Mouse (Mus musculus) megakaryocyte, embryonic 14.5 days (primary cell): ENCODE data around the gene Zfp691. TPM values are rescaled to one million over a fixed set of nuclear protein-coding genes. Genes with fewer than 3 reads are reported as not detected.

ENCODE experiments used
- H3K27me3 ChIP-seq: replicated peaks from 2 replicates; pipeline ENCODE3; 2012; ENCODE audit warnings: inconsistent platforms
- H3K36me3 ChIP-seq: replicated peaks from 2 replicates; pipeline ENCODE3; 2012; ENCODE audit warnings: low read length, inconsistent platforms, mixed read lengths
- H3K4me1 ChIP-seq: 2 replicates; pipeline ENCODE4 v1.6.1; 2012; ENCODE audit warnings: inconsistent platforms
- H3K4me3 ChIP-seq: replicated peaks from 2 replicates; pipeline ENCODE3; 2012; ENCODE audit warnings: moderate library complexity, mild to moderate bottlenecking, inconsistent platforms
- H3K9me3 ChIP-seq: 2 replicates; pipeline ENCODE4 v1.6.1; 2012; ENCODE audit warnings: inconsistent platforms
- FLI1 ChIP-seq: IDR thresholded peaks from 2 replicates; pipeline ENCODE4 v1.6.1; 2012; ENCODE audit warnings: low read length, inconsistent platforms, mixed read lengths
- GATA1 ChIP-seq: IDR thresholded peaks from 3 replicates; pipeline ENCODE4 v1.6.1; 2012; ENCODE audit warnings: mixed read lengths, low read length, inconsistent platforms, borderline replicate concordance
- polyA plus RNA-seq: library from polyadenylated mRNA; stranded (reverse); fragments of >175 nt; gene quantifications from 2 replicates; pipeline ENCODE4 v1.2.3, GENCODE M21; 2012; ENCODE audit warnings: low replicate concordance; ENCODE audit not compliant: insufficient read depth

Zfp691 gene
- polyA plus RNA-seq, 1 experiment = 9.7 TPM

- Histone ChIP-seq H3K27me3 (peaks cover 5% of the 10 kb centered on the region), H3K4me3 (peak overlapping the region; percentile 94), H3K36me3 (peaks cover 41% of the 10 kb centered on the region), H3K9me3 (no peaks in the 10 kb centered on the region), H3K4me1 (peaks cover 49% of the 10 kb centered on the region)
- TF ChIP-seq FLI1 (no peak), GATA1 (no peak)
These were observed 910 bp downstream of the Zfp691 start for GRCm38 (mm10) chr4:119172919-119173650.

- Histone ChIP-seq H3K9me3 (no peaks in the 10 kb centered on the region), H3K36me3 (peaks cover 41% of the 10 kb centered on the region), H3K4me1 (peaks cover 64% of the 10 kb centered on the region), H3K4me3 (no peak overlapping the region), H3K27me3 (no peaks in the 10 kb centered on the region)
- no peak for TF ChIP-seq FLI1
- TF ChIP-seq GATA1 = no peak
These were observed 6.3 kb downstream of the Zfp691 start for GRCm38 (mm10) chr4:119167663-119168062.

- H3K4me3 ChIP-seq = no peak overlapping the region
- H3K9me3 ChIP-seq = no peaks in the 10 kb centered on the region
- H3K36me3 ChIP-seq = peaks cover 40% of the 10 kb centered on the region
- H3K4me1 ChIP-seq = peaks cover 60% of the 10 kb centered on the region
- no peak for TF ChIP-seq GATA1
- no peak for TF ChIP-seq FLI1
- H3K27me3 ChIP-seq = no peaks in the 10 kb centered on the region
These were observed 6.9 kb downstream of the Zfp691 start for GRCm38 (mm10) chr4:119167068-119167467.

GRCm38 (mm10) chr4:119165916-119166315, 8.1 kb downstream of the Zfp691 start:
- Histone ChIP-seq H3K4me3 (peak overlapping the region; percentile 40), H3K36me3 (peaks cover 29% of the 10 kb centered on the region), H3K9me3 (no peaks in the 10 kb centered on the region), H3K4me1 (peaks cover 54% of the 10 kb centered on the region), H3K27me3 (no peaks in the 10 kb centered on the region)
- no peak for TF ChIP-seq FLI1

GRCm38 (mm10) chr4:119162990-119163389, 11.0 kb downstream of the Zfp691 start:
- no peaks in the 10 kb centered on the region for H3K36me3 ChIP-seq
- peaks cover 31% of the 10 kb centered on the region for H3K4me1 ChIP-seq
- H3K27me3 ChIP-seq = no peaks in the 10 kb centered on the region
- H3K4me3 ChIP-seq = no peak overlapping the region
- no peaks in the 10 kb centered on the region for H3K9me3 ChIP-seq
- TF ChIP-seq GATA1 (no peak), FLI1 (no peak)

GRCm38 (mm10) chr4:119161358-119161757, 12.6 kb downstream of the Zfp691 start:
- Histone ChIP-seq H3K36me3 (no peaks in the 10 kb centered on the region), H3K27me3 (no peaks in the 10 kb centered on the region), H3K4me3 (no peak overlapping the region), H3K4me1 (peaks cover 16% of the 10 kb centered on the region), H3K9me3 (no peaks in the 10 kb centered on the region)
- no peak for TF ChIP-seq GATA1
- TF ChIP-seq FLI1 = no peak

- H3K9me3 ChIP-seq = no peaks in the 10 kb centered on the region
- TF ChIP-seq FLI1 (no peak), GATA1 (no peak)
- no peaks in the 10 kb centered on the region for H3K36me3 ChIP-seq
- H3K4me3 ChIP-seq = no peak overlapping the region
- peaks cover 9% of the 10 kb centered on the region for H3K27me3 ChIP-seq
- H3K4me1 ChIP-seq = no peaks in the 10 kb centered on the region; the same call in 1 of the 2 replicates
These were observed 16.1 kb downstream of the Zfp691 start for GRCm38 (mm10) chr4:119157891-119158290.

- peaks cover 10% of the 10 kb centered on the region for H3K27me3 ChIP-seq
- no peaks in the 10 kb centered on the region for H3K9me3 ChIP-seq
- no peaks in the 10 kb centered on the region; the same call in 1 of the 2 replicates for H3K4me1 ChIP-seq
- no peaks in the 10 kb centered on the region for H3K36me3 ChIP-seq
- TF ChIP-seq GATA1 (no peak), FLI1 (no peak)
- no peak overlapping the region for H3K4me3 ChIP-seq
These were observed 16.8 kb downstream of the Zfp691 start for GRCm38 (mm10) chr4:119157186-119157585.

GRCm38 (mm10) chr4:119148741-119149140, 25.3 kb downstream of the Zfp691 start:
- Histone ChIP-seq H3K4me1 (peaks cover 12% of the 10 kb centered on the region; the same call in 1 of the 2 replicates), H3K36me3 (no peaks in the 10 kb centered on the region), H3K4me3 (no peak overlapping the region), H3K27me3 (peaks cover 49% of the 10 kb centered on the region), H3K9me3 (peaks cover 9% of the 10 kb centered on the region)
- no peak for TF ChIP-seq GATA1
- TF ChIP-seq FLI1 = no peak

GRCm38 (mm10) chr4:119147347-119147746, 26.6 kb downstream of the Zfp691 start:
- Histone ChIP-seq H3K36me3 (no peaks in the 10 kb centered on the region), H3K27me3 (peaks cover 45% of the 10 kb centered on the region), H3K9me3 (peaks cover 9% of the 10 kb centered on the region), H3K4me3 (no peak overlapping the region), H3K4me1 (peaks cover 15% of the 10 kb centered on the region)
- TF ChIP-seq FLI1 (no peak), GATA1 (no peak)
